Mouse (Mus musculus) thymus, postnatal 36 days (tissue): ENCODE results near the gene Adamts15.

ENCODE experiments used
- DNase-seq, 2 experiments: peaks; one replicate each; pipeline ENCODE4 v3.0.0; 2022; ENCODE audit warnings: mixed read lengths in 2 of 2

Gene Adamts15

DNA sequence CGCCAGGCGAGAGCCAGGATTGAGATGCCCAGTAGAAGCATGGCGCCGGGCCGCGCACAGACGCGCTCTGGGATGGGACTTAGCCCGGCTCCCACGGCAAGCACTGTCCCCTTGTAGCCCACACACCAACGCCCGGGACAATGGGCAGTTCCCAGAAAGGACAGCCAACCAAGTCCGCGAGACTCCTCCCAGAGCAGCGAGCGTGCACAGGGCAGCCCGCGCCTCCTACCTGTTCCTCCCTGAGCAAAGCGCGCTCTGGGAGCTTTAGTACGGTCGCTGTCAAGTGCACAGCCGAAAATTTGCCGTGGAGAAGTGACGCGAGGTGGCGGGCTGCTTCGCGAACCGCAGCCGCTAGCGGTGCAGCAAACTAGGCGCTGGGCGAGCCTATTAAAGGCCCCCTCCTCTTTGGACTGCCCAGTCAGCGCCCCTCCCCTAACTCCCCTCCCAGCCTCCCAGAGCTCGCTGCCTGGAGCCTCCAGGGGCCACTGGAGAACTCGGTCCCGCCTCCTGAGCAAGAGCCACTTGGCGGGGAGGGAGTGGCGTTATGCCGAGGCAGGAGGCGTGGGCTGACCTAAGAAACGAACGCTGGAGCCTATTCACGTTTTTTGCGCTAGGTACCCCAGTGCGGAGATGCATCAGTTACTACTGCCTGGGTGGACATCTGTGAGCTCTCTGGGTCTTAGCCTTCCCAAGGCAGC is at the start of gene Adamts15:
TSS of gene Adamts15 (minus strand) at position 256 of the 698 bp plus-strand sequence.
- no peak for DNase-seq

- DNase-seq, result no peak
Observed at GRCm38 (mm10) chr9:30971967-30972366, 49.7 kb upstream of the Adamts15 start.

- no peak for DNase-seq
Observed at GRCm38 (mm10) chr9:30970001-30970400, 47.7 kb upstream of the Adamts15 start.

DNA sequence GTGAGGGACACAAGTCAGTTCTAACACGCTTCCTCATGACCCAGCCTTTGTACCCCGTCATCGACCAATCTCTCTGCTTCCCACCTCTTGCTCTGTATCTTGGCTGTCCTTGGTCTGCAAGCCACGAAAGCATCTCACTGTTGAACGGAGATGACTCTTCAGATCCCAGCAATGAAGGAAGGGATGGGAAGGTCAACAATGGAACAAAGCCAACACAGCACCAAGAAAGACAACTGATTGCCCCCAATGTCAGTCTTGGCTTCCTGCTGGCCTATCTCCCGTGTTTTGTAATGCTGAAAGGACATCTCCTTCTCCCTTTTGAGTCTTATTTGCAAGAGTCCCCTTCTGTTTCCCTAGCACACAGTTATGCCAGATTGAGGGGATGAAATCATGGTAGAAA is 45.9 kb upstream of the Adamts15 start:
- no peak for DNase-seq

GRCm38 (mm10) chr9:30966881-30967280 is 44.6 kb upstream of the Adamts15 start:
- no peak for DNase-seq

- DNase-seq, result no peak
Observed at GRCm38 (mm10) chr9:30964685-30965084, 42.4 kb upstream of the Adamts15 start.

DNA sequence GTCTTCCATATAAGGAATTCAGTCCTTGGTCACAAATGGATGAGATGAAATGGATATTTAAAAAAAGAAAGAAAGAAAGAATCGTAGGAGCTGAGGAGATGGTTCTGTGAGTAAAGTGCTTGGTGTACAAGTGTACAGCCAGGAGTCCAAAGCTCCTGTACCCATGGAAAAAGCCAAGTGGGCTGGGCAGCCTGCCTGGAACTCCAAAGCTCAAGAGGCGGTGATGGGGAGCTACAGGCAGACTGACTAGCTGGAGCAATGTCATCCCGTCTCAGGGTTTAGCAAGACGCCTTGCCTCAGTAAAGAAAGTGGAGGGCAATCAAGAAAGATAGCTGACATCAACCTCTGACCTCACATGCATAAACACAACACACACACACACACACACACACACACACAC is 41.5 kb upstream of the Adamts15 start:
- no peak for DNase-seq

DNA sequence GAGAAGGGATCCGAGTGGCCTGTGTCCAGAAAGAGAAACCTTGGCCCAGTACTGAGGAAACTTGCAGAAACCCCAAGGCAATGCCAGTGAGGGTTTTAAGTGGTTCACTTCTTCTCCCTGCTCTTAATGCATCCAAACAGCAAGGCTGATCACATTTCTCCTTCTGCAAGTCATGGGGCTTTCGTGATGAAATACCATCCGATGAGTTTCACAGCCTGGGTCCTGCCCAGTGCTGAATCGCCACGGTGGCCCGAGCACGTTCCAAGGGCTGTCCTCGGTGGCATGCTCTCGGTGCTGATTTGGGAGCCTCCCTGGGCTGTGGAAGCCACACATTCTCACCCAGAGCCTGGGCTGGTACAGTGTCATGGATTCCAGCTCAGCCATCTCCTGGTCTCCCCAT is 33.0 kb upstream of the Adamts15 start:
- no peak for DNase-seq

GRCm38 (mm10) chr9:30953287-30953686 is 31.0 kb upstream of the Adamts15 start:
- DNase-seq, result peak in 1 of 2 experiments; percentile 5

DNA sequence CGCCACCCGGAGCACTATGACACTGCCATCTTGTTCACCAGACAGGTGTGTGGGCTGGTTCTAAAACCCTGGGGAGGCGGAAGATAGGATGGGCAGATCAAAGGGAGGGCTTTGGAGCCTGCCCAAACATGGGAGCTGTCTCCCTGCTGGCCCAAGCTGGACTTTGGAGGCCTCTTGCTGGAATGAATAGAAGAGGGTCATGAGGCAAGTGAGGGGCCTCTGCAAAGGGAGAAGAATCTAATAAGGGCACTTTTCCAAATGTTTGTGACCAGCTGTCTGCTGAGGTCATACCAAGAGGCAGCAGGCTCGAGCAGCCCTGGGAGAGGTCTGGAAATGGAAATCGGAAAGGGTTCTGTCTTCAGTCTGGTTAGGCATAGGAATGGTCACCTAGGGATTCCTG is 29.2 kb upstream of the Adamts15 start:
- DNase-seq, result no peak

DNA sequence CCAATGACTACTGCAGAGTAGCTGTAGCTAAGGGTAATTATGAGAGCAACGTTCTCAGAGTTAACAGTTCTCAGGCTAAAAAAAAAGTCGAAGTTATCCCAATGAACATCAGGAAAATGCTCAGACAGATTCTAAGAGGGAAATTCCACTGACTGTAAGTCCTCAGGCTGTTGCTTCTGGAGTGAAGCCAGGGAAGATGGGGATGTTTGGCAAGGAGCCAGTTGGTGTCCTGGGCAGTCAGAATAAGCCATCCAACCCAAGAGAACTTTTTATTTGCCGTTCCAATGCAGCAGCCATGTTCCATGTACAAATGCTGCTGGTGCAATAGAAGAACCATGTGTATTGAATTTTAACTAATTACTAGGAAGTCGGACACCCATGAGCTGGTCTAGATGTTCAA is 28.3 kb upstream of the Adamts15 start:
- no peak for DNase-seq

- DNase-seq, result no peak
Observed at GRCm38 (mm10) chr9:30949971-30950370, 27.7 kb upstream of the Adamts15 start.

GRCm38 (mm10) chr9:30949422-30949821 is 27.2 kb upstream of the Adamts15 start:
- no peak for DNase-seq

DNA sequence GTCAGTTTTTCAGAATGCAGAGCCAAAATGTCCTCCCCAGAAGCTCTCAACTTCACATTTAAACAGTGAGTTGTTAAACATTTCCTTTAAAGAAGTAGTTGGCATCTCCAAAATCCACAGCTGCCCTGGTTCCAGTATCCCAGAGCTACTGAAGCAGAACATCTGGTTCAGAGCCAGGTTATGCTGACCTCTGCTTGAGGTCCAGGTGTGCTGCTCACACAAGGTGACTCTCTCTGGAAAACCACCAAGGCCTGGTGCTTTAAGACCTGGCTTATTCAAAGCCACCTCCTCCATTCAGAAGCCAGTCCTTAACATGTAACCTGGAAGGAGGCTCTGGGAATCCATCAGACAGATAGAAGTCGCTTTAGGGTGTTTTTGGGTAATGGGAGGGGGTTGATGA is 23.0 kb upstream of the Adamts15 start:
- no peak for DNase-seq

DNA sequence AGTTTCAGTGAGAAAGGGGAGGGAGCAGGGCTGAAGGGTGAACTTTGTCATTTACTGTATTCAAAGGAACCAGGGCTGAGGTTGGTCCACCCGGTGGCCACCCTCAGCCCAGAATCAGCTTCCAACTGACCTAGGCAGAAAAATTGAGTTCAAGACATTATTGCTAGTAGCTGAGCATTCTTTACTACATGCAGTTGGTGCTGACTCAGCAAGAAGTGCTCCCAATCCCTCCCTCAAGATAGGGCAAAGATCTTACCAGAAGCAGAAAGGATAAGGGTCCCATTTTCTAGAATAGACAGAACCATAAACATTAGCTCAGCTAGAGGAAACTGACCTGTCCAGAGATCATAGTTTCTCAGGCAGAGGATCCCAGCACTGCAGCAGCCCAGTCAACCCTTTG is 22.0 kb upstream of the Adamts15 start:
- DNase-seq, result no peak

DNA sequence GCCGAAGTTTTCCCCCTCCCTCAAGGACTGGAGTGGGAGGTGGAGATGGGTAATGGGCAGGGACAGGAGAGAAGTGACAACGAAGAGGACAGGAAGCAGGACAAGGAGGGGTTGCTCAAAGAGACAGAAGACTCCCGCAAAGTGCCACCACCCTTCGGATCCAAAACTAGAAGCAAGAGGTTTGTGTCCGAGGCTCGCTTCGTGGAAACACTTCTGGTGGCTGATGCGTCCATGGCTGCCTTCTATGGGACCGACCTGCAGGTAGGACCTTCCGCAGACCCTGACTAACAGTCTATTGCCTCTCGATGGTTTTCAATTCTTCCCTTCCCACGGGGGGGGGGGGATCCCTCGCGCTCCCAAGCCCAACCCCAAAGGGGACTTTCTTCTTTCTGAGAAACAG is 21.1 kb upstream of the Adamts15 start:
- no peak for DNase-seq

GRCm38 (mm10) chr9:30942512-30943313 is 20.5 kb upstream of the Adamts15 start, which contains the start of gene Adamts8:
Gene Adamts8 (plus strand): TSS chr9:30942562.
- DNase-seq, result peak in 1 of 2 experiments; percentile 7

DNA sequence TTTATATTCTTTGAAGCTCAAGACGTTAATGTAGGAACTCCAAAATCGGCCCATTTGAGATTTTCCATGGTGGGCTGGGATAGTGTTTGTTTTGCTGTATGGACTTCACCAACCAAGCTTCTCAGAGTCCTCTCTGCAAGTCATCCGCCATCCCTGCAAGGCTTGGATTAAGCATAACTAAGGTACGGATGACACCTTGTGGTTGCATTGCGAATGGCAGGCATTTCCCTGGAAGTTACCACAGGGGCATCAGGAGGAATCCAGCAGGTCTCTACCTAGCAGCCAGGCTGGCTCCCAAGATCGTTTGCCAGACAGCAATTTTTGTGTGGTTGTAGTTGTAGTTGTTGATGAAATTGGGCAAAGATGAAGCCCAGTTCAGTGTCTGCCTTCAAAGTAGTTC is 18.1 kb upstream of the Adamts15 start:
- DNase-seq, result peak; percentile 45 to 49

DNA sequence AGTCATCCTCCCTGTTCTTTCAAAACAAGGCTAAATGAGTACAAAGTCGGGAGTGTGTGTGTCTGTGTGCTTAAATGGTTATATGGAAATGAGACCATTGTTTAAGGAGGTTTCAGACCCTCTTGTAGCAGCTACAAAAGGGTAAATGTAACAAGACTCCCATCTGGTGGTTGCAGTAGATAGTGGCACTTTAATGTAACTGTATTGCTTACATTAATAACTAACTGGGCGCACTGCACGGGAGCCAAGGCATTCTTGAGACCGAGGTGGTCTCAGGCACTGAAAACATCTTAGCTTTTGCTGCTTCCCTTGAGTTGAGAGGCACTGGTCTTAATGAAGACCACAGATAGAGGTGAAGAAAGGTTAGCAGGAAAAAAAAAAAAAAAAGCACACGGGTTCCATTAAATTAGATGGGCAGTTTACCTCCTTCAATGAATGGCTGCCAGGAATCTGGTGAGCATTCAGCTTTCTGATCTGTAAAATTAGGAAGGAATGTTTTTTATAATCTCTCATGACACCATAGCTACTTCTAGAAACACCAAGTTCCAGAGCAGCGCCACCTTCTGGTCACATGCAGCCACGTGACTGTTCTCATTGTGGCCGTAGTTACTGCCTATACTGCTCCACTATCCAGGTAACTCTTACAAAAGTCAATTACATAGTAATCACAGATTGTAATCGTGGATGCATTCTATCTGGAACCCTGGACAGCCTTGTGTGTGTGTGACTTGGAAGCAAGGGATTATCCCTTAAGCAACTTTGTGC is 14.6 kb upstream of the Adamts15 start:
- DNase-seq, result no peak

DNA sequence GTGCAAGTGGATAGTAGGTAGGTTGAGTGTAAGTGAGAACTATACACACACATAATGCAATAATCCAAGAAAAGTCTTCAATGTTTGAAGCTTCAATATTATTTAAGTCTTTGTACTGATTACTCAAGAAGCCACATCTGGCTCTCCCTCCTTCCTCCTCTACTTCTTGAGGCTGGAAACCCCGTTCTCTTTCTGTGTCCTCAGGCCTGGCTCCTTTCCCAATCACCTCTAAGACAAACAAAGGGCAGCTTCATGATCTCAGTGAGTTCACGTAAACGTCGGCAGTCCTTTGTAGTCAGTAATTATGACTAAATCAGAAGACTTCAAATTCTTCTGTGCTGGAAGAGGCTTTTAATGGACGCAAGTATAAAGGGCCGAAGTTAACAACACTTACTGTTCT is 12.6 kb upstream of the Adamts15 start:
- DNase-seq, result no peak

DNA sequence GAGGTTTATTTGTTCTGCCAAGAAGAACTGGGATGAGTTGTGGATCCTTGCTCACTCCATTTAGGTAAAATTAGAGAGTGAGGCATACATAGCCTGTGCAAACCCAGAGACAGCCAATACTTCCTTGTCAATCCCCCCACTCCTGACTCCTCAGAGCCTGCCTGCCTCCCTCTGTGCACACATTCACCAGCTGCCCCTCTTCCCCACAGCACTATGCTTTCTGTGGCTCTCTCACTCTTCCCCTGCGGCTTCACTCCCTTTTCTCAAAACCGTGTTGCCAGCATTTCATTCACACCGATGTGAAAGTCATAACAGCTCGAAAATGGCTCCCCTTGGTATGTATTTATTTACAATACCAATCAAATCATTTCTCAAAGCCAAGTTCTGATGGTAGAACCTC is 10.1 kb upstream of the Adamts15 start:
- DNase-seq, result no peak

GRCm38 (mm10) chr9:30928759-30929158 is 6.5 kb upstream of the Adamts15 start:
- no peak for DNase-seq
